Mouse (Mus musculus): ENCODE measurements around the gene Lbhd2. TPM values are rescaled to one million over a fixed set of nuclear protein-coding genes. Genes with fewer than 3 reads are reported as not detected.

Lbhd2 gene
- polyA plus RNA-seq, 1 experiment from 2014 or later = 0.72 TPM

- ATAC-seq (ENCODE audit: low FRiP score) (no peak), DNase-seq (ENCODE audit: low spot score) (no peak)
- Histone ChIP-seq H3K27ac (no peak overlapping the region), H3K9ac (no peak overlapping the region), H3K27me3 (ENCODE audit: control insufficient read depth, insufficient read depth, low read length) (peaks cover 91% of the 10 kb centered on the region), H3K9me3 (ENCODE audit: control insufficient read depth, low read length) (no peaks in the 10 kb centered on the region), H3K4me2 (replicated peaks) (no peak overlapping the region), H3K4me3 (replicated peaks; ENCODE audit: low read length) (no peak overlapping the region), H3K36me3 (replicated peaks; ENCODE audit: control insufficient read depth, insufficient read depth) (no peaks in the 10 kb centered on the region), H3K4me1 (replicated peaks; ENCODE audit: control insufficient read depth, insufficient read depth, low read length) (peaks cover 5% of the 10 kb centered on the region; the same call in 1 of the 2 replicates)
- 16% methylated on average over 22 of the region's 22 CpGs for WGBS
Observed at GRCm38 (mm10) chr12:111447898-111448760, 41.5 kb downstream of the Lbhd2 start.

GRCm38 (mm10) chr12:111448931-111449705, 42.5 kb downstream of the Lbhd2 start:
- no peak for ATAC-seq (ENCODE audit: low FRiP score)

GRCm38 (mm10) chr12:111450359-111450758, 43.8 kb downstream of the Lbhd2 start:
- H3K4me2 ChIP-seq (replicated peaks) = no peak overlapping the region
- 40% methylated on average over 6 of the region's 6 CpGs for WGBS
- H3K4me3 ChIP-seq (replicated peaks; ENCODE audit: low read length) = no peak overlapping the region
- no peaks in the 10 kb centered on the region for H3K36me3 ChIP-seq (replicated peaks; ENCODE audit: control insufficient read depth, insufficient read depth)
- H3K27me3 ChIP-seq (ENCODE audit: control insufficient read depth, insufficient read depth, low read length) = peaks cover 71% of the 10 kb centered on the region
- H3K9me3 ChIP-seq (ENCODE audit: control insufficient read depth, low read length) = no peaks in the 10 kb centered on the region
- ATAC-seq (ENCODE audit: low FRiP score) (no peak), DNase-seq (ENCODE audit: low spot score) (no peak)
- no peak overlapping the region for H3K27ac ChIP-seq
- H3K9ac ChIP-seq = no peak overlapping the region
- H3K4me1 ChIP-seq (replicated peaks; ENCODE audit: control insufficient read depth, insufficient read depth, low read length) = peaks cover 5% of the 10 kb centered on the region; the same call in 1 of the 2 replicates

More at GRCm38 (mm10) chr12:111448931-111449705, 42.5 kb downstream of the Lbhd2 start:
- 19% methylated on average over 13 of the region's 14 CpGs for WGBS
- Histone ChIP-seq H3K4me2 (replicated peaks) (no peak overlapping the region), H3K27me3 (ENCODE audit: control insufficient read depth, insufficient read depth, low read length) (peaks cover 81% of the 10 kb centered on the region), H3K4me1 (replicated peaks; ENCODE audit: control insufficient read depth, insufficient read depth, low read length) (peaks cover 5% of the 10 kb centered on the region; the same call in 1 of the 2 replicates), H3K36me3 (replicated peaks; ENCODE audit: control insufficient read depth, insufficient read depth) (no peaks in the 10 kb centered on the region), H3K27ac (no peak overlapping the region), H3K9me3 (ENCODE audit: control insufficient read depth, low read length) (no peaks in the 10 kb centered on the region), H3K9ac (no peak overlapping the region), H3K4me3 (replicated peaks; ENCODE audit: low read length) (no peak overlapping the region)
- DNase-seq (ENCODE audit: low spot score) = no peak

- no peak for ATAC-seq (ENCODE audit: low FRiP score)
- peaks cover 64% of the 10 kb centered on the region for H3K27me3 ChIP-seq (ENCODE audit: control insufficient read depth, insufficient read depth, low read length)
- WGBS = 85% methylated on average over 7 of the region's 7 CpGs
Observed at GRCm38 (mm10) chr12:111451561-111451960, 45.0 kb downstream of the Lbhd2 start.

DNA sequence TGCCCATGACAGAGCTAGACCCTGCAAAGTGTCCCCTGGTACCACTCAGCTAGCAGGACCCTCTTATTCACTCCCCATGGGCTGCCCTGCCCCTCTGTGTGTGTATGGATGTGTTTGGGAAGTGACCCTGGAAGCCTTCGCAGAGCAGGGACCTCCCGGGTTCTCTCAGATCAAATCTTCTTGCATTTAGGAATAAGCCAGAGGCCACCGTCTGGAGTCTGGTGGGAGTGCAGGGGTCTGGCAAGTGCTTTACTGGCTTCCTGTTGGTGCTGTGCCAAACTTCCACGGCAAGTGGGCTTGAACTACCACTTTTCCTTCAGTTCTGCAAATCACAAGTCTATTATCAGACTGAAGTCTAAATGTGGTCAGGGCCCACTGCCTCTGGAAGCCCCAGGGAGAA, 47.4 kb downstream of the Lbhd2 start:
- Histone ChIP-seq H3K27ac (no peak overlapping the region), H3K27me3 (ENCODE audit: control insufficient read depth, insufficient read depth, low read length) (peaks cover 44% of the 10 kb centered on the region), H3K4me1 (replicated peaks; ENCODE audit: control insufficient read depth, insufficient read depth, low read length) (no peaks in the 10 kb centered on the region), H3K36me3 (replicated peaks; ENCODE audit: control insufficient read depth, insufficient read depth) (no peaks in the 10 kb centered on the region), H3K9ac (no peak overlapping the region), H3K4me3 (replicated peaks; ENCODE audit: low read length) (no peak overlapping the region), H3K9me3 (ENCODE audit: control insufficient read depth, low read length) (no peaks in the 10 kb centered on the region), H3K4me2 (replicated peaks) (no peak overlapping the region)
- no peak for DNase-seq (ENCODE audit: low spot score)
- 38% methylated on average over 4 of the region's 4 CpGs for WGBS
- ATAC-seq (ENCODE audit: low FRiP score) = no peak

More at GRCm38 (mm10) chr12:111451561-111451960, 45.0 kb downstream of the Lbhd2 start:
- Histone ChIP-seq H3K27ac (no peak overlapping the region), H3K4me2 (replicated peaks) (no peak overlapping the region), H3K4me3 (replicated peaks; ENCODE audit: low read length) (no peak overlapping the region), H3K9ac (no peak overlapping the region), H3K9me3 (ENCODE audit: control insufficient read depth, low read length) (no peaks in the 10 kb centered on the region), H3K4me1 (replicated peaks; ENCODE audit: control insufficient read depth, insufficient read depth, low read length) (no peaks in the 10 kb centered on the region), H3K36me3 (replicated peaks; ENCODE audit: control insufficient read depth, insufficient read depth) (no peaks in the 10 kb centered on the region)
- no peak for DNase-seq (ENCODE audit: low spot score)

DNA sequence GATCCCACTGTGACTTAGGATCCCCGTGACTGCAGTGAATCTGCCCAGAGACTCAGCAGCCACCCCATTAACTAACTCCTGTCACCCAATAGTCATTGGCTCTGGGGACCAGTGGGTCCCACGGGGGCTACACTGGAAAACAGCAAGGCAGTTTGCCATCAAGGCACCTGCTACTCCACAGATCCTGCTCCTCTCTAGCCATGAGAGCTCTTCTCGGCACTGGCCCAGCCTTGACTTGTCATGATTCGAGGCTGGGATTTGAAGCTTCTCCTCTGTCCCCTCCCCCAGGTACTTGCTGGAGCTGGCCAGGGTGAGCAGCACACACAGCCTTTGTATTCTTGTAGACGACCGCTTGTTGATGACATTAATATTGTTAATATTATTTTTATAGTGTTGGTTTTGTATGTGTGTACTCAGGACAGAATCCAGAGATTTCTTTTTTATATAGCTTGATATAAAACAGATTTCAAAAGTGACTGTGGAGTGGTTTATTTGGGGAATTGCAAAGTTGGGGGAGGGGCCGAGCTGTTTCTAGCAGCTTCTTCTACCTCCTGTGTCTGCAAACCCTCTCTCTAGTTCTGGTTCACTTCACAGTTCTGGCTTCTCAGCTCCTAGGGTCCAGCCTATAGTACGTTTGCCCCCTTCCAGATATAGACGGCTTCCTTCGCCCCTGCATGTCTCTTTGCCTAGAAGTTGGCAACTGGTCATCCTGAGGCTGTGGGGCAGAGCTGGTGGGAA, 48.1 kb downstream of the Lbhd2 start:
- H3K9ac ChIP-seq = no peak overlapping the region
- no peak overlapping the region for H3K27ac ChIP-seq
- no peaks in the 10 kb centered on the region for H3K4me1 ChIP-seq (replicated peaks; ENCODE audit: control insufficient read depth, insufficient read depth, low read length)
- no peak for ATAC-seq (ENCODE audit: low FRiP score)
- no peak overlapping the region for H3K4me3 ChIP-seq (replicated peaks; ENCODE audit: low read length)
- H3K4me2 ChIP-seq (replicated peaks) = no peak overlapping the region
- no peak for DNase-seq (ENCODE audit: low spot score)
- H3K27me3 ChIP-seq (ENCODE audit: control insufficient read depth, insufficient read depth, low read length) = peaks cover 37% of the 10 kb centered on the region
- H3K9me3 ChIP-seq (ENCODE audit: control insufficient read depth, low read length) = no peaks in the 10 kb centered on the region
- H3K36me3 ChIP-seq (replicated peaks; ENCODE audit: control insufficient read depth, insufficient read depth) = no peaks in the 10 kb centered on the region
- 71% methylated on average over 10 of the region's 10 CpGs for WGBS

- peaks cover 30% of the 10 kb centered on the region for H3K27me3 ChIP-seq (ENCODE audit: control insufficient read depth, insufficient read depth, low read length)
- H3K9ac ChIP-seq = no peak overlapping the region
- H3K4me3 ChIP-seq (replicated peaks; ENCODE audit: low read length) = no peak overlapping the region
- no peak for ATAC-seq (ENCODE audit: low FRiP score)
- H3K4me2 ChIP-seq (replicated peaks) = no peak overlapping the region
- H3K9me3 ChIP-seq (ENCODE audit: control insufficient read depth, low read length) = no peaks in the 10 kb centered on the region
- no peak overlapping the region for H3K27ac ChIP-seq
- 77% methylated on average over 12 of the region's 12 CpGs for WGBS
- no peak for DNase-seq (ENCODE audit: low spot score)
- no peaks in the 10 kb centered on the region for H3K36me3 ChIP-seq (replicated peaks; ENCODE audit: control insufficient read depth, insufficient read depth)
- no peaks in the 10 kb centered on the region for H3K4me1 ChIP-seq (replicated peaks; ENCODE audit: control insufficient read depth, insufficient read depth, low read length)
Observed at GRCm38 (mm10) chr12:111455311-111455846, 48.8 kb downstream of the Lbhd2 start.

GRCm38 (mm10) chr12:111455860-111456259, 49.3 kb downstream of the Lbhd2 start:
- peaks cover 26% of the 10 kb centered on the region for H3K27me3 ChIP-seq (ENCODE audit: control insufficient read depth, insufficient read depth, low read length)
- H3K36me3 ChIP-seq (replicated peaks; ENCODE audit: control insufficient read depth, insufficient read depth) = no peaks in the 10 kb centered on the region
- 63% methylated on average over 8 of the region's 8 CpGs for WGBS
- no peak for DNase-seq (ENCODE audit: low spot score)
- no peak for ATAC-seq (ENCODE audit: low FRiP score)
- H3K9me3 ChIP-seq (ENCODE audit: control insufficient read depth, low read length) = no peaks in the 10 kb centered on the region
- no peak overlapping the region for H3K4me3 ChIP-seq (replicated peaks; ENCODE audit: low read length)
- no peak overlapping the region for H3K4me2 ChIP-seq (replicated peaks)
- H3K9ac ChIP-seq = no peak overlapping the region
- H3K27ac ChIP-seq = no peak overlapping the region
- no peaks in the 10 kb centered on the region for H3K4me1 ChIP-seq (replicated peaks; ENCODE audit: control insufficient read depth, insufficient read depth, low read length)

Measured in hindbrain, embryonic 14.5 days (tissue).